Mouse (Mus musculus) hindbrain, embryonic 16.5 days (tissue): ENCODE data around the gene Canx. TPM values are rescaled to one million over a fixed set of nuclear protein-coding genes. Genes with fewer than 3 reads are reported as not detected.

ENCODE experiments used
- ATAC-seq: fragments of 200-750 bp; cut with Nextera tagmentation; 2 replicates; pipeline ENCODE4 v1.8.0; 2017; ENCODE audit warnings: moderate TSS enrichment, moderate library complexity
- H3K27ac ChIP-seq: fragments of 300-500 bp; sonication (generic); 2 replicates; pipeline ENCODE4 v1.5.1; 2014; ENCODE audit warnings: low read depth, mild to moderate bottlenecking, control low read depth, low read length, moderate library complexity
- H3K27me3 ChIP-seq: fragments of 300-500 bp; sonication (generic); replicated peaks from 2 replicates; pipeline ENCODE4 v1.6.1; 2014; ENCODE audit warnings: low read length; ENCODE audit not compliant: control insufficient read depth, insufficient read depth
- H3K36me3 ChIP-seq: fragments of 300-500 bp; sonication (generic); 2 replicates; pipeline ENCODE4 v1.6.1; 2014; ENCODE audit warnings: mild to moderate bottlenecking, low read length, moderate library complexity, mixed read lengths; ENCODE audit not compliant: control insufficient read depth, insufficient read depth
- H3K4me1 ChIP-seq: fragments of 300-500 bp; sonication (generic); 2 replicates; pipeline ENCODE4 v1.6.1; 2014; ENCODE audit warnings: low read depth, low read length; ENCODE audit not compliant: control insufficient read depth, insufficient read depth
- H3K4me2 ChIP-seq: fragments of 300-500 bp; sonication (generic); 2 replicates; pipeline ENCODE4 v1.6.1; 2014; ENCODE audit warnings: mild to moderate bottlenecking, low read length, control low read depth, moderate library complexity
- H3K4me3 ChIP-seq: fragments of 300-500 bp; sonication (generic); 2 replicates; pipeline ENCODE4 v1.5.1; 2014; ENCODE audit warnings: mild to moderate bottlenecking, low read length, control low read depth, moderate library complexity
- H3K9ac ChIP-seq: fragments of 300-500 bp; sonication (generic); 2 replicates; pipeline ENCODE4 v1.6.1; 2014; ENCODE audit warnings: low read depth, mild to moderate bottlenecking, control low read depth, low read length, moderate library complexity
- H3K9me3 ChIP-seq: fragments of 300-500 bp; sonication (generic); 2 replicates; pipeline ENCODE4 v1.6.1; 2014; ENCODE audit warnings: mild to moderate bottlenecking, low read length, moderate library complexity; ENCODE audit not compliant: control insufficient read depth
- WGBS: fragments of 180-500 bp; shearing (Covaris S2); extraction: QIAGEN DNeasy Blood & Tissue Kit; methylation state at CpG from one replicate; pipeline ENCODE4 v1.1.7; 2014; 5-methylcytosine and 5-hydroxymethylcytosine counted together
- polyA plus RNA-seq: library from polyadenylated mRNA; unstranded; fragments of >200 nt; fragmentation: Nextera tagmentation; extraction: Ambion mirVana; gene quantifications from 2 replicates; pipeline ENCODE4 v1.2.1, GENCODE M21; 2015

Gene Canx
- polyA plus RNA-seq, 1 experiment from 2014 or later = 304 TPM

DNA sequence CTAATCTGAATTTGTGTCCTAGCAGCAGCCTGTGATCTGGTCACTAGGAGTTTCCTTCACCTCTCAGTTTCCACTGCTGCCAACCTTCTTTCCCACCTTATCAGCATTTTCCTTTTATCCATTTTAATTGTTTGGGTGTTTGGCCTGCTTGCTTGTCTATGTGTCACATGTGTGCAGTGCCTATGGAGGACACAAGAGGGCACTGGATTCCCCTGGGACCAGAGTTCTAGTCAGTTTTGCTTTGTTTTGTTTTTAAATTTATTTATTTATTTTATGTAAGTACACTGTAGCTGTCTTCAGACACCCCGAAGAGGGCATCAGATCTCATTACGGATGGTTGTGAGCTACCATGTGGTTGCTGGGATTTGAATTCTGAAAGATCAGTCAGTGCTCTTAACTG is 56.3 kb downstream of the Canx start:
- H3K4me3 ChIP-seq = no peak overlapping the region

DNA sequence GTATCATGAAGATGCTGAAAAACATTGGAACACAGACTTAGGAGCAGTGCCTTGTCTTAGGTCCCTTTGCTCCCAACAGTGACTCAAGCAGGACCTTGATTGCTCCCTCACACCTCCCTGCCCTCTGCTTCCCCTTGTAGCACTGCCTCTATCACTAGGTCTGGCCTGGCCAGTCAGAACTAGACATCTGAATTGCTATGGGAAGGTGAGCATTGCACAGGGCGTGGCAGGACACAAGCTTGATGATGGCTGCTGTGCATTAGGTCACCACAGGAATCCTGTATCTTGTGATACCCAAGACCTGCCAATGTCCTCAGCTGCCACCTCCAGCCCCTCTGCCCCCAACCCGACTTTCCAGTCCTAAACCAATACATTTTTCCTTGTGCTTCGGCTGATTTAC is 58.5 kb downstream of the Canx start:
- Histone ChIP-seq H3K4me1 (no peaks in the 10 kb centered on the region), H3K36me3 (peaks cover 24% of the 10 kb centered on the region), H3K4me3 (no peak overlapping the region), H3K27ac (no peak overlapping the region), H3K4me2 (no peak overlapping the region), H3K9ac (no peak overlapping the region), H3K27me3 (no peaks in the 10 kb centered on the region), H3K9me3 (no peaks in the 10 kb centered on the region)
- 97% methylated on average over 3 of the region's 3 CpGs for WGBS
- ATAC-seq = no peak

More for the DNA sequence above, 56.3 kb downstream of the Canx start:
- no peak overlapping the region for H3K9ac ChIP-seq
- no peak for ATAC-seq
- no peaks in the 10 kb centered on the region for H3K9me3 ChIP-seq
- H3K27ac ChIP-seq = no peak overlapping the region
- WGBS = 86% methylated on average over 2 of the region's 2 CpGs
- H3K27me3 ChIP-seq = no peaks in the 10 kb centered on the region
- H3K4me1 ChIP-seq = no peaks in the 10 kb centered on the region
- H3K4me2 ChIP-seq = no peak overlapping the region
- H3K36me3 ChIP-seq = peaks cover 11% of the 10 kb centered on the region

DNA sequence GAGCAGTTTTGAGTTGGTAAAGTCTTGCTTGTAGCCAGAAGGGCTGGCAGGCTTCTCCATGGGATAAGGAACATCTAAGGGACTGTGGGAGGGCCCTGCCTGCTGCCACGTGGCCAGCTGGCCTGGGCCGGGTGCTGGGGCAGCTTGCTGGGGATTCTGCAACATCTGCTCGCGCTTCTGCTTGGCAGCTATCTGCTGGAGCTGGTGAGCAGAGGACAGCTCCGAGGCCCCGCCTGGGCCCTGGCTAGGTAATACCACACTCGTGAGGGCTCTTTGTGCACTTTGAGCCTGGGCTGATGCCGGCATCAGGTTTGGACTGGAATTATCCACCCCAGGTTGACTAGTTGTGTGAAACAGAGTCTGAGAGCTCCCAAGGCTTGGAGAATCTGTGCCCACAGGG is 59.5 kb downstream of the Canx start:
- no peaks in the 10 kb centered on the region for H3K4me1 ChIP-seq
- H3K4me2 ChIP-seq = no peak overlapping the region
- H3K36me3 ChIP-seq = peaks cover 28% of the 10 kb centered on the region
- no peaks in the 10 kb centered on the region for H3K27me3 ChIP-seq
- no peak overlapping the region for H3K27ac ChIP-seq
- H3K9ac ChIP-seq = no peak overlapping the region
- WGBS = 81% methylated on average over 8 of the region's 8 CpGs
- H3K9me3 ChIP-seq = no peaks in the 10 kb centered on the region
- H3K4me3 ChIP-seq = no peak overlapping the region
- ATAC-seq = no peak

DNA sequence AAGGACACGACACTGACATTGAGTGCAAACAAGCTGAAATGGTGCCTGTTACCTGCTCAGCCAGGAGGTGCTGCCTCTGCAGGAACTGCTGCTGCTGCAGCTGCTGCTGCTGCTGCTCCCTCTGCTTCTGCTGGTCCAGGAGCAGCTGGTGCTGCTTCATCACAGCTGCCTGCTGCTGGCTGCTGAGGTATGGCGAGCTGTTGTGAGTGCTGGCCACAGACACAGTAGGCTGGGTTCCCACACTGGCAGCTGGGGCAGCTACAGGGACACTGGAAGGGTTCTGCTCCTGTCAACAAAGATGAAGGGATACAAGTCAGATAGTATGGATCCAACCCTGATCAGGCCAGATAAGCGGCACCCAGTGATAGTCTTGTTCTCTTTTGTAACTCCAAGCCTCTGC is 62.3 kb downstream of the Canx start:
- Histone ChIP-seq H3K27ac (no peak overlapping the region), H3K27me3 (no peaks in the 10 kb centered on the region), H3K36me3 (peaks cover 42% of the 10 kb centered on the region), H3K4me3 (no peak overlapping the region), H3K9me3 (no peaks in the 10 kb centered on the region), H3K9ac (no peak overlapping the region), H3K4me2 (no peak overlapping the region), H3K4me1 (no peaks in the 10 kb centered on the region)
- 86% methylated on average over 3 of the region's 3 CpGs for WGBS
- ATAC-seq = no peak

DNA sequence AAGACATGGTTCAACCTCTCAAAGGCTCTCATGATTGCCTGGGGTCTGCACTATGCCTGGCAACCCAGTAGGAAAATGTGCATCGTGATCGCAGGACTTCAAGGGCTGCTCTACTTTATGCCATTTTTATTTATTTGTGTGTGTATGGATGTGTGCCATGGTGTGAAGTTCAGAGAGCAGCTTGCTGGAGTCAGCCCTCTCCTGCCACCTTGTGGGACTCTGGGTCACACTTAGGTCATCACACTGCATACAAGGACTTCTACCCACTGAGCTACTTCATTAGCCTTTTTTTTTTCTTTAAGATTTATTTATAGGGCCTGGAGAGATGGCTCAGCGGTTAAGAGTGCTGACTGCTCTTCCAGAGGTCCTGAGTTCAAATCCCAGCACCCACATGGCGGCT is 63.5 kb downstream of the Canx start:
- Histone ChIP-seq H3K27ac (no peak overlapping the region), H3K4me3 (no peak overlapping the region), H3K4me2 (no peak overlapping the region), H3K4me1 (no peaks in the 10 kb centered on the region), H3K9me3 (no peaks in the 10 kb centered on the region), H3K27me3 (no peaks in the 10 kb centered on the region), H3K36me3 (peaks cover 50% of the 10 kb centered on the region), H3K9ac (no peak overlapping the region)
- 92% methylated on average over 4 of the region's 4 CpGs for WGBS
- ATAC-seq = no peak

DNA sequence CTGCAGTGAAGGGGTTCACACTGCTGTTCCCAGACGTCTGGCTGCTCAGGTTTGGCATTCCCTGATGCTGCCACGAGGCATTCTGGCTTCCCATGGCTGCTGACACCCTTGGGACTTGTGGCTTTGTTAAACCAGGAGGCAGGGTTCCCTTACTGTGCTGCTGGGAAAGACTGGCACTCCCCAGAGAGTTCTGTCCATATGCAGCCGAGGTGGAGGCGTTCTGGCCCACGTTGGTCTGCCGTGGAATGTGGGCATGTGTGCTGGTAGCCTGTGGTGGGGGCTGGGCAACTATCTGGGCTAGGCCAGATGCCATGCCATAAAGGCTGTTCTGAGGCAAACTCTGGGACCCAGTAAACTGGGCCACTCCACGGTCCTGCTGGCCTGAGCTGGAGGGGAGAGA is 67.2 kb downstream of the Canx start:
- no peaks in the 10 kb centered on the region for H3K9me3 ChIP-seq
- 72% methylated on average over 7 of the region's 7 CpGs for WGBS
- H3K36me3 ChIP-seq = peaks cover 45% of the 10 kb centered on the region
- no peak overlapping the region for H3K9ac ChIP-seq
- H3K4me1 ChIP-seq = no peaks in the 10 kb centered on the region
- no peak overlapping the region for H3K4me2 ChIP-seq
- no peaks in the 10 kb centered on the region for H3K27me3 ChIP-seq
- ATAC-seq = no peak
- H3K4me3 ChIP-seq = no peak overlapping the region
- no peak overlapping the region for H3K27ac ChIP-seq

DNA sequence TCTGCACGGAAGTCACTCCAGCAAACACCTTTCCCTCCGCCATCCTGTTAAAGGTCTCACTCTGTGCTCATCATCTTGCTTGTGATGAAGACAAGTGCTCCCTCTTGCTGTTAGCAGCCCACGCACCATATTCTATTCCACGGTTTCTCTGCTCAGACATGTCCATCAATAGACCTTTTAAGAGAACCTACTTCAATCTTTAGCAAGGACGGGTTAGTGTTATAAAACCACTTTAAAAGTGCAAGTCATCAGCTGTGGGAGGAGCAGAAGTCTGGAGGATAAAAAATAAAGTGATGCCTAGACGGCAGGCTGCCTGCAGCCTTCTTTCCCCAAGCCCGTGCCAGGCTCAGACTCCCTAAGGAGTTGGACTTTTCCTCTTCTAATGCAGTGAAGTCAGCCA is 68.9 kb downstream of the Canx start:
- Histone ChIP-seq H3K9me3 (no peaks in the 10 kb centered on the region), H3K4me1 (no peaks in the 10 kb centered on the region), H3K27ac (no peak overlapping the region), H3K4me2 (no peak overlapping the region), H3K27me3 (no peaks in the 10 kb centered on the region), H3K9ac (no peak overlapping the region), H3K4me3 (no peak overlapping the region), H3K36me3 (peaks cover 32% of the 10 kb centered on the region)
- ATAC-seq = no peak
- 85% methylated on average over 7 of the region's 7 CpGs for WGBS

DNA sequence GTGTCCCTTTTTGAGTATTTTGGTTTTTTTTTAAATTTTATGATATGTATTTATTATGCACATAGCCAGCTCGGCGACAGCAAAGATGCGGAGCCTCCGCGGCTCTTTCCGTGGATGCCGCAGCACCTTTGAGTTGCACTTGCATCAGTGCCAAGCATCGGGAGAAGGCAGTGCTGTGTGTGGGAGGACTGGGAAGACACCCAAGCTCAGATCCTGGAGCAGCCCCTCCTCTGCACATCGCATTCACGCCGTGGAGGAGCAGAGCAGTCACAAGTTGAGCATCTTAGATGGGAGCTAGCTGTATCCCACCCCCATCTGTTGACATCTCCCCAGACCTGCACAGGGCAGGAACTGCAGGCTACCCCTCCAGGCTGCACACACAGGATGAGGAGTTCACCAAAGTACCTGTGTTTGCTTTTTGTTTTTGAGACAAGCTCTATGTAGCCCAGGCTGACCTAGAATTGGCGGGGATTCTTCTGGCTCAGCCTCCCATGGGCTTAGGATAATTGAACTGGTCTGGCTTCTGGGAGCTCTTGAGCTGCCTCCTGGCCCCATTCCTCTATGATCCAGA is 71.4 kb downstream of the Canx start:
- no peak overlapping the region; the same call in 1 of the 2 replicates for H3K27ac ChIP-seq
- peak; percentile 16; the same call in 1 of the 2 replicates for ATAC-seq
- WGBS = 83% methylated on average over 12 of the region's 12 CpGs

DNA sequence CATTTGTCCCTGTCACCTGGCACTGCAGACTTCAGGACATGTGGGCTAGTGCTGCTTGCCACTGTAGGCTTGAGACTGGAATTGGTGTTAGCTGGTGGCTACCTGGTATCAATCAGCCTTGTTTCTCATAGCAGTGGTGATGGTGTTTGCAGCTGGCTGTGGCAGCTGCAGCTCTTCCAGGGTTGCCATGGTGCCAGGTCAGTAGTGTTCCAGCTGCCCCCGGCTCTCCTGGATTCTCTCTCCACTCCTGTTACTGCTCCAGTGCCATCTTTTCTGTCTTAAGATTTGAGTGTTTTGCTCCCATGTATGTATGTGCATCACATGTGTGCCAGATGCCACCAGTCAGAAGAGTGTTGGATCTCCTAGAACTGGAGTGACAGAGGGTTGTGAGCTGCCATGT is 72.1 kb downstream of the Canx start:
- no peak for ATAC-seq
- H3K4me2 ChIP-seq = no peak overlapping the region
- no peak overlapping the region for H3K27ac ChIP-seq
- no peak overlapping the region for H3K9ac ChIP-seq
- H3K27me3 ChIP-seq = no peaks in the 10 kb centered on the region
- H3K36me3 ChIP-seq = peaks cover 18% of the 10 kb centered on the region
- no peaks in the 10 kb centered on the region for H3K4me1 ChIP-seq
- H3K4me3 ChIP-seq = no peak overlapping the region
- 50% methylated on average over 1 of the region's 1 CpGs for WGBS
- H3K9me3 ChIP-seq = no peaks in the 10 kb centered on the region

More for the DNA sequence above, 71.4 kb downstream of the Canx start:
- Histone ChIP-seq H3K4me3 (no peak overlapping the region), H3K9ac (no peak overlapping the region), H3K4me2 (no peak overlapping the region), H3K9me3 (no peaks in the 10 kb centered on the region), H3K4me1 (no peaks in the 10 kb centered on the region), H3K36me3 (peaks cover 20% of the 10 kb centered on the region), H3K27me3 (no peaks in the 10 kb centered on the region)
